Mouse (Mus musculus) ES-E14 (cell line): ENCODE data around the gene Slc17a5.

Source experiments
- CHD2 ChIP-seq: IDR thresholded peaks from 2 replicates; pipeline ENCODE4 v1.6.1; 2014; ENCODE audit warnings: mild to moderate bottlenecking, low read depth, low read length, inconsistent platforms
- HCFC1 ChIP-seq: IDR thresholded peaks from 2 replicates; pipeline ENCODE4 v1.6.1; 2012; ENCODE audit warnings: low read length, inconsistent platforms, borderline replicate concordance; ENCODE audit not compliant: insufficient read depth
- ZC3H11A ChIP-seq: IDR thresholded peaks from 2 replicates; pipeline ENCODE4 v1.6.1; 2012; ENCODE audit warnings: low read depth, mild to moderate bottlenecking, inconsistent platforms, low read length, borderline replicate concordance

- TF ChIP-seq ZC3H11A (no peak), HCFC1 (no peak), CHD2 (no peak)
Measured at GRCm38 (mm10) chr9:78527767-78528381, 60.0 kb downstream of the Slc17a5 start.
